Mouse (Mus musculus) neural tube, embryonic 15.5 days (tissue): Measurements from ENCODE around the gene Aloxe3. TPM values are rescaled to one million over a fixed set of nuclear protein-coding genes. Genes with fewer than 3 reads are reported as not detected.

Source experiments
- polyA plus RNA-seq: library from polyadenylated mRNA; unstranded; fragments of >200 nt; fragmentation: Nextera tagmentation; extraction: Ambion mirVana; gene quantifications from 2 replicates; pipeline ENCODE4 v1.2.1, GENCODE M21; 2015

The Aloxe3 gene
- polyA plus RNA-seq, 1 experiment from 2014 or later: 6.1 TPM

Other genes starting within 250 kb of the Aloxe3 start
- gene Rnf222, start 237.3 kb upstream of the Aloxe3 start, polyA plus RNA-seq: not detected in 2 replicates
- gene Rpl26, start 224.3 kb upstream of the Aloxe3 start, polyA plus RNA-seq: 597 and 626 TPM in 2 replicates
- 0.64 and 1.3 TPM in 2 replicates for gene Odf4, start 198.8 kb upstream of the Aloxe3 start, polyA plus RNA-seq
- 23.2 and 27.3 TPM in 2 replicates for gene Arhgef15, start 168.4 kb upstream of the Aloxe3 start, polyA plus RNA-seq
- gene Slc25a35, start 157.8 kb upstream of the Aloxe3 start, polyA plus RNA-seq: 1.9 and 2.1 TPM in 2 replicates
- 33.7 and 33.9 TPM in 2 replicates for gene Rangrf, start 150.7 kb upstream of the Aloxe3 start, polyA plus RNA-seq
- gene Pfas, start 117.4 kb upstream of the Aloxe3 start, polyA plus RNA-seq: 15.5 and 20.2 TPM in 2 replicates
- gene Ctc1, start 110.0 kb upstream of the Aloxe3 start, polyA plus RNA-seq: 53.4 and 55.0 TPM in 2 replicates
- 15.6 and 47.4 TPM in 2 replicates for gene Aurkb, start 80.2 kb upstream of the Aloxe3 start, polyA plus RNA-seq
- 20.6 and 24.0 TPM in 2 replicates for gene Borcs6, start 66.2 kb upstream of the Aloxe3 start, polyA plus RNA-seq
- 33.3 and 39.2 TPM in 2 replicates for gene Tmem107, start 55.1 kb upstream of the Aloxe3 start, polyA plus RNA-seq
- gene Vamp2, start 37.4 kb upstream of the Aloxe3 start, polyA plus RNA-seq: 347 and 355 TPM in 2 replicates
- gene Per1, start 30.7 kb upstream of the Aloxe3 start, polyA plus RNA-seq: 10.0 and 11.9 TPM in 2 replicates
- gene Hes7, start 5.5 kb upstream of the Aloxe3 start, polyA plus RNA-seq: 0.68 and 1.0 TPM in 2 replicates
- gene 9130213A22Rik, start 3.3 kb upstream of the Aloxe3 start, polyA plus RNA-seq: 0.63 TPM in 2 replicates
- gene Alox12b, start 31.1 kb downstream of the Aloxe3 start, polyA plus RNA-seq: 0.95 and 1.0 TPM in 2 replicates
- gene Alox8, start 71.9 kb downstream of the Aloxe3 start, polyA plus RNA-seq: 0.36 TPM in 2 replicates
- gene Gucy2e, start 111.1 kb downstream of the Aloxe3 start, polyA plus RNA-seq: 0.38 and 0.46 TPM in 2 replicates
- gene Cntrob, start 197.9 kb downstream of the Aloxe3 start, polyA plus RNA-seq: 14.5 and 15.3 TPM in 2 replicates
- 186 and 201 TPM in 2 replicates for gene Trappc1, start 198.1 kb downstream of the Aloxe3 start, polyA plus RNA-seq
- gene Kcnab3, start 200.4 kb downstream of the Aloxe3 start, polyA plus RNA-seq: 6.0 and 7.3 TPM in 2 replicates
- gene Rnf227, start 214.6 kb downstream of the Aloxe3 start, polyA plus RNA-seq: 213 and 250 TPM in 2 replicates
- gene Chd3, start 243.5 kb downstream of the Aloxe3 start, polyA plus RNA-seq: 70.6 and 76.1 TPM in 2 replicates